12 mouse cellular contexts compared by ENCODE assay signal in genomic region chr17:48212596-48212995, GRCm38 (mm10).
"Had no signal": no experiment of that assay in that cellular context is flagged by ENCODE, and none has a peak within 500 bp of the region (broad histone marks: within the 10 kb centered on the region; RNA-seq: fewer than 3 reads in every experiment).

No protein-coding gene starts in this region.

- DNase-seq: left cerebral cortex, postnatal 4 days; liver; liver, embryonic 13.5 days; liver, postnatal 0 days; lung, adult 18-20 months; lung, adult 2 months; lung, embryonic 14.5 days; lung, postnatal 10 days; lung, postnatal 14 days; lung, postnatal 36 days; lung, postnatal 4 days; midbrain, embryonic 14.5 days had no signal
